Mouse (Mus musculus): ENCODE results near the gene Bysl.

DNA sequence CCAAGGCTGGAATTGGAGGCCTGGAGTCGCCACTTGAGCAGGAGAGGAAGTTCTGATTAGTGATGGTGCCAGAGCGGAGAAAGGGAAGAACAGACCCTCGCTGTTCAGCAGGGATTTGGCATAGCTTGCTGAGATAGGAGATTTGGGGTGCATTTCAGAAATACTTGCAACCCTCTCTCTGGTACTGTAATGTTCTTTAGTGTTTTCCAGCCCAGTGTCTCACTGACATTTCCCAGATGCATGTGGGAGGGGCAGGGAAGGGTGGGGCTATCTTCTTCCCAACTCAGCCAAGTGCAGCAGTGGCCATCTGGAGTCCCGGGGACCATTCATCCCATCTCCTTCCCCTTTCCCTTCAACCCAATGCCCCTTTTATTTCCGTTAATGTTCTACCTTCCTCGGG lies 51.6 kb downstream of the Bysl start:
- TF ChIP-seq ZC3H11A (IDR thresholded peaks at IDR 0.05; ENCODE audit: borderline replicate concordance, low read depth, low read length) (no peak), CHD2 (IDR thresholded peaks at IDR 0.05; ENCODE audit: low read depth, low read length) (no peak), HCFC1 (IDR thresholded peaks at IDR 0.05; ENCODE audit: borderline replicate concordance, insufficient read depth, low read length) (no peak), MAFK (IDR thresholded peaks at IDR 0.05; ENCODE audit: insufficient read depth, low read depth, low read length) (no peak)

Data from ES-E14 (cell line).